Mouse (Mus musculus) heart, embryonic 11.5 days (tissue): ENCODE measurements around the gene Dhx37. TPM values are rescaled to one million over a fixed set of nuclear protein-coding genes. Genes with fewer than 3 reads are reported as not detected.

Source experiments
- ATAC-seq: fragments of 200-750 bp; cut with Nextera tagmentation; replicated peaks from 2 replicates; pipeline ENCODE4 v1.8.0; 2017; ENCODE audit warnings: moderate library complexity; ENCODE audit not compliant: insufficient number of reproducible peaks, low FRiP score, low TSS enrichment
- H3K27ac ChIP-seq: fragments of 300-500 bp; sonication (generic); 2 replicates; pipeline ENCODE4 v1.5.1; 2014; ENCODE audit warnings: mild to moderate bottlenecking, low read depth, low read length
- H3K27me3 ChIP-seq: fragments of 300-500 bp; sonication (generic); 2 replicates; pipeline ENCODE4 v1.6.1; 2014; ENCODE audit warnings: mild to moderate bottlenecking, low read length, mixed read lengths; ENCODE audit not compliant: control insufficient read depth, insufficient read depth
- H3K36me3 ChIP-seq: fragments of 300-500 bp; sonication (generic); 2 replicates; pipeline ENCODE4 v1.6.1; 2014; ENCODE audit warnings: mild to moderate bottlenecking, low read length, moderate library complexity, mixed read lengths; ENCODE audit not compliant: control insufficient read depth, insufficient read depth
- H3K4me1 ChIP-seq: fragments of 300-500 bp; sonication (generic); 2 replicates; pipeline ENCODE4 v1.6.1; 2014; ENCODE audit warnings: low read length; ENCODE audit not compliant: control insufficient read depth, insufficient read depth
- H3K4me2 ChIP-seq: fragments of 300-500 bp; sonication (generic); 2 replicates; pipeline ENCODE4 v1.6.1; 2014; ENCODE audit warnings: mild to moderate bottlenecking, moderate library complexity
- H3K4me3 ChIP-seq: fragments of 300-500 bp; sonication (generic); 2 replicates; pipeline ENCODE4 v1.5.1; 2014; ENCODE audit warnings: low read depth, low read length
- H3K9ac ChIP-seq: fragments of 300-500 bp; sonication (generic); 2 replicates; pipeline ENCODE4 v1.6.1; 2014; ENCODE audit warnings: mild to moderate bottlenecking, low read depth, low read length, moderate library complexity
- H3K9me3 ChIP-seq: fragments of 300-500 bp; sonication (generic); replicated peaks from 2 replicates; pipeline ENCODE4 v1.6.1; 2016; ENCODE audit warnings: low read length; ENCODE audit not compliant: control insufficient read depth
- WGBS: fragments of 180-500 bp; shearing (Covaris S2); extraction: QIAGEN DNeasy Blood & Tissue Kit; methylation state at CpG from one replicate; pipeline ENCODE4 v1.1.7; 2014; ENCODE audit not compliant: insufficient replicate concordance; 5-methylcytosine and 5-hydroxymethylcytosine counted together
- polyA plus RNA-seq: library from polyadenylated mRNA; unstranded; fragments of >200 nt; fragmentation: Nextera tagmentation; extraction: Ambion mirVana; gene quantifications from 2 replicates; pipeline ENCODE4 v1.2.1, GENCODE M21; 2014

Dhx37 gene
- polyA plus RNA-seq, 1 experiment from 2014 or later, result 10.6 TPM

DNA sequence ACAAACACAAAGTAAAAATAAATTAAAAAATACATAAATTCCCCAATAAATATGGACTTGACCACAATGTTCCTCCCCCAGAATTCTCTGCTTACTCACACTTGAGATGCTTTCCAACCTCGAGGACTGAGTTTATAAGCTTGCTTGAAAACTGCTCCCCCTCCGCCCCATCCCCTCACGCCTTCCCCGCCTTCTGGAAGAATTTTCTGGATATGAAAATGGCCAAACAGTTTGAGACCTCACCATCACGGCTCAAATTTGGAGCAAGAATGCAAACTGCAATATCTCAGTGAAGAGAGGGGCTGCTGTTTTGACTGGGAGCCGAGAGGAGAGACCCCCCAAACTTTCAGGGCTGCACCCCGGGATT lies 29.4 kb downstream of the Dhx37 start:
- ATAC-seq, result no peak

DNA sequence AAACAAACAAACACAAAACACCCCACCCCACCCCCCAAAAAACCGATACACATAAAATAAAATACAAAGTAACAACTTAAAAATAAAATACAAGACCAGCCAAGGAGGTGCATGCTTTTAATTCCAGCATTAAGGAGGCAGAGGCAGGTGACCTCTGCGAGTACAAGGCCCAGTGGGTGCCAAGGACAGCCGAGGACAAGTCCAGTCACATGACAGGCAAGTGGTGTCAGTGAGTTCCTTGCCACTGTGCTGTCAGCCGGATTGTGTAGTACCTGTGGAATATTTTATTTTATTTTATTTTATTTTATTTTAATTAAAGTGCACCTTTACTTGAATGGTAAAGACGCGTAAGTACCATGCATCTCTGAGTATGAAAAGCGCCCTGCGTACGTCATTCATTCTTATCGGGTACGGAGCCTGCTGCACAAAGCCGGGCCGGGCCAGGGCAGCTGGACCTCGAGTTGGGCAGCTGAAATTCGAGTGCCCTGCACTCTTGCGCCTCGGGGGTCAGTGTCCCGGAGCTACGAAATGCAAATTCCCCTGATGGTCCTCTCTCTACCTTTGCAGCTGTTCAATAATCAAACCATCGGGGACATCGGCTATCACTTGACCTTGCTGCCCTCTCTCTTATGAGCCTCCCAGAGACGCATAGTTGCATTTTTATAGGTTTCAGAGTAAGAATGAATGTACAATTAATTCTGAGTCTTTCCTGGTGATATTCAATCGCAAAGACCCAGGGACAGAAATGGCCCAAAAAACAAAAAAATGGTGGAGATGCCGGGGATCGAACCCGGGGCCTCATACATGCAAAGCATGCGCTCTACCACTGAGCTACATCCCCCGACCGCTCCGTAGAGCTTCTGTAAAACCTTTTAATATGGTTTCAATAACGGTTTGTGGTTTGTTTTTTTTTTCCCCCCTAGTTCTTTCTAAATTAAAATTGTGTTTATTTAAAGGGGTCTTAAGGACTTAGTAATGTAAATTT lies 30.1 kb downstream of the Dhx37 start:
- no peaks in the 10 kb centered on the region for H3K9me3 ChIP-seq
- no peaks in the 10 kb centered on the region for H3K27me3 ChIP-seq
- peak overlapping the region; percentile 32; the same call in 1 of the 2 replicates for H3K27ac ChIP-seq
- ATAC-seq, result 0 out of 2 replicates have a peak, but pooled peaks have one; percentile 23
- peaks cover 4% of the 10 kb centered on the region for H3K4me1 ChIP-seq
- peak overlapping the region; percentile 47 for H3K4me3 ChIP-seq
- peak overlapping the region; percentile 44; the same call in 1 of the 2 replicates for H3K9ac ChIP-seq
- H3K4me2 ChIP-seq, result peak overlapping the region; percentile 68
- 11% methylated on average over 31 of the region's 31 CpGs for WGBS
- no peaks in the 10 kb centered on the region for H3K36me3 ChIP-seq

More for the DNA sequence above, 29.4 kb downstream of the Dhx37 start:
- peak overlapping the region; percentile 69 for H3K9ac ChIP-seq
- WGBS, result 4% methylated on average over 7 of the region's 7 CpGs
- peak overlapping the region; percentile 84 for H3K27ac ChIP-seq
- no peaks in the 10 kb centered on the region for H3K9me3 ChIP-seq
- H3K4me1 ChIP-seq, result peaks cover 4% of the 10 kb centered on the region
- no peaks in the 10 kb centered on the region for H3K27me3 ChIP-seq
- H3K36me3 ChIP-seq, result no peaks in the 10 kb centered on the region
- H3K4me2 ChIP-seq, result peak overlapping the region; percentile 85
- peak overlapping the region; percentile 70 for H3K4me3 ChIP-seq

DNA sequence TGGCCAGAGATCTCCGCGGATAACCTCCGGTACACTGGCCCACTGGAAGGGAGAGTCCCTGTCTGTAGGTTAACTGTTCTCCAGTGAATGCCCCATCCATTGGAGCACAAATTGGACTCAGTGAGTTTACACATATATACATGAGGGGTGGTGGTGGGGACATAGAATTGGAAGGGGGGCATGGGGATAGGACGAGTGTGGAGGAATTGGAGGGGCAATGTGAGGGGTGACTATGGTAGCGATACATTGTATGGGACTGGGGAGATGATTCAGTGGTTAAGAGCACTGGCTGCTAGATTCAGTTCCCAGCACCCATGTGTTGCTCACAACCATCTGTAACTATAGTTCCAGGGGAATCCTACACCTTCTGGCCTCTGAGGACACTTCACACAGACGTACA lies 30.9 kb downstream of the Dhx37 start:
- no peaks in the 10 kb centered on the region for H3K27me3 ChIP-seq
- H3K4me1 ChIP-seq, result peaks cover 4% of the 10 kb centered on the region
- no peak overlapping the region for H3K4me3 ChIP-seq
- no peak overlapping the region for H3K27ac ChIP-seq
- ATAC-seq, result no peak
- no peaks in the 10 kb centered on the region for H3K36me3 ChIP-seq
- no peak overlapping the region for H3K4me2 ChIP-seq
- WGBS, result 48% methylated on average over 6 of the region's 6 CpGs
- no peaks in the 10 kb centered on the region for H3K9me3 ChIP-seq
- no peak overlapping the region for H3K9ac ChIP-seq

DNA sequence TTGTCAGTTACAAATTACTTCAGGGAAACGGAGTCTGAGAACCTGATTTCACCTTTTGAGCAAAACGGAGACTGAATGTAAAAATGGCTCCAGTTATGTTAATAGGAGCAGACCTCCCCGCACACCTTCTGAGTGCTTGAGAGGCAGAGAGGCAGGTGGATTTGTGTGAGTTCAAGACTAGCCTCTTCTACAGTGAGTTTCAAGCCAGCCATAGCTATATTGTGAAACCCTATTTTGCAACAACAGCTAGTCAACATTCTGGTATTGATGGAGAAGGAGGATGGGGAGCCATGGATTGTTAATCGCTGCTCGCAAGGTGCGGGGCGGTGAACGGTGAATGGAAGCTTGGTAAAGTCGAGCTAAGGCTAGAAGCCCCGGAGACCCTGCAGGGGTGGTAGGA lies 31.4 kb downstream of the Dhx37 start:
- no peak for ATAC-seq
- Histone ChIP-seq H3K27me3 (no peaks in the 10 kb centered on the region), H3K36me3 (no peaks in the 10 kb centered on the region), H3K9ac (no peak overlapping the region), H3K4me1 (peaks cover 4% of the 10 kb centered on the region), H3K9me3 (no peaks in the 10 kb centered on the region), H3K4me2 (no peak overlapping the region; the same call in 1 of the 2 replicates), H3K4me3 (no peak overlapping the region), H3K27ac (no peak overlapping the region)
- WGBS, result 56% methylated on average over 10 of the region's 10 CpGs

DNA sequence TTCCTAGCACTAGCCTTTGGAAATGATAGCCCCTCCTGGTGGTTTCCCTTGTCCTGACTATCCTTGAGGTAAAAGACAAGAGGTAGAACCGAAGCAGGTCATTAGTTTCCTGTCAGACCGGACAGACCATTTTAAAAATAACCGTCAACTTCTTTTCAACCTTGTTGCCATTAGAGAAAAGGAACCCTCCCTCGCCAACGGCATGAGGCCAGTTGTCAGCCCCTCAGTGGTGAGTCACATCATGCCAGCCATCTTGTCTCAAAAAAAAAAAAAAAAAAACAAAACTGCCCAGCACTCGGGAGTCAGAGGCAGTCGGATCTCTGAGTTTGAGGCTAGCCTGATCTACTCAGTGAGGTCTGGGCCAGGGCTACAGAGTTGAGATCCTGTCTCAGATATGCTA lies 33.0 kb downstream of the Dhx37 start:
- no peak overlapping the region for H3K4me2 ChIP-seq
- no peaks in the 10 kb centered on the region for H3K4me1 ChIP-seq
- ATAC-seq, result no peak
- H3K4me3 ChIP-seq, result no peak overlapping the region
- 45% methylated on average over 7 of the region's 7 CpGs for WGBS
- no peaks in the 10 kb centered on the region for H3K27me3 ChIP-seq
- H3K27ac ChIP-seq, result no peak overlapping the region
- H3K9ac ChIP-seq, result no peak overlapping the region
- H3K36me3 ChIP-seq, result no peaks in the 10 kb centered on the region
- H3K9me3 ChIP-seq, result no peaks in the 10 kb centered on the region

DNA sequence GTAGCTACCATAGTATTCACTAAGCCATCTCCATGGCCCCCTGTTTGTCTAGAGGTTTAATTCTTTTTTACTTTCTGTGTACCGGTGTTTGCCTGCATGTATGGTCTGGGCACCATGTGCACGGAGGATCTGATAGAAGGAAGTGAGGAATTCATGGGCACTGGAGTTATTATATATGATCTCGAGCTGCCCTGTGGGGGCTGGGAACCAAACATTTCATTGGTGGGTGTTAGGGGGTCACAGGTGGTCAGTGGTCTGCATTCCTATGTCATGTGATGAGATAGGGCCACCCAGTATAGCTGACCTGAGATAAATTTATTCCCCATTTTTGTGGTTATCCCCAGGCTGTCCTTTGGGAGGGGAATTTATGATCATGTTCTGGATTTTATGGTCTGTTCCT lies 38.9 kb downstream of the Dhx37 start:
- Histone ChIP-seq H3K4me2 (peak overlapping the region; percentile 65), H3K36me3 (no peaks in the 10 kb centered on the region), H3K27me3 (no peaks in the 10 kb centered on the region), H3K27ac (peak overlapping the region; percentile 99), H3K9me3 (no peaks in the 10 kb centered on the region), H3K4me1 (peaks cover 30% of the 10 kb centered on the region), H3K9ac (no peak overlapping the region), H3K4me3 (no peak overlapping the region)
- WGBS, result 73% methylated on average over 3 of the region's 3 CpGs
- ATAC-seq, result no peak

DNA sequence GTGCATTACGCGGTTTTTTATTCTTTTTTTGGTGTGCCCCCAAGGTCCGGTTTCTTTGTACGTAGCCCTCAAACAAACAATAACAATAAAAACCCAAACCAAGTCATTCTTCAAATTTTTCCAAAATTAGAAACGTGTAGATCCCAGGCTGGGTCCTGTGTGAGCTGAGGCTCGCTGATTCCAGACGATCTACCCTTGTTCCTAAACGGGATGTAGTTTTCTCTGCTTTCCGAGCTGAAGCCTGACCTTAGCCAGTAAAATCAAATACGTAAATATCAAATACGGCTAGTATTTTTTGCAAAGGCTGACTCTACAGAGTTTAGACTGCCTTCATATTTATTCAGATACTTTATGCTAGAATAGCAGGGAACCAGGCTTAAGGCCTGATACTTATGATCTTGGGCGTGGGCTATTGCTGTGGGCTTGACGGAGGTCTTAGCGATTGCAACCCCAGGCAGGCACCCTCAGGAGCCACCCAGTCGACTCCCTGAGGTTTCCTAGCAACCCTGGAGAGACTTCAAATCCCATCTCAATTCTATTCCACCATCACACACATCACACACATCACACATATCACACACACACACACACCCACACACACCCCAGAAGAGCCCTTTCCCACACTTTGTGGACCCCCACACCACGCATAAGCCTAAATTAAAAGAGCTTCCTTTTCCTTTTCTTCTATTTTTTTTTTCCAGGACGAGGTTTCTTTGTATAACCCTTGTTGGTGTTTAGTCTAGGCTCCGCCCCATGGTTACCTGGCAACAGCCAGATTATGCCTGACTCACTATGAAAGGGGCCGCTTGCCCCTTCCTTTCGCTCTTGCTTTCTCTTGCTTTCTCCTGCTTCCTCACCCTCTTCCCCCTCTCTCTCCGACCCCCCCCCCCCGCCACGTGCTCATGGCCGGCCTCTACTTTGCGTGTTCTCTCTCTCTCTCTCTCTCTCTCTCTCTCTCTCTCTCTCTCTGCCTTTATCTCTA lies 40.0 kb downstream of the Dhx37 start:
- peaks cover 30% of the 10 kb centered on the region for H3K4me1 ChIP-seq
- H3K9me3 ChIP-seq, result no peaks in the 10 kb centered on the region
- H3K36me3 ChIP-seq, result no peaks in the 10 kb centered on the region
- no peak for ATAC-seq
- 18% methylated on average over 23 of the region's 25 CpGs for WGBS
- H3K9ac ChIP-seq, result peak overlapping the region; percentile 74
- peak overlapping the region; percentile 65 for H3K4me2 ChIP-seq
- H3K27ac ChIP-seq, result peak overlapping the region; percentile 99
- H3K27me3 ChIP-seq, result no peaks in the 10 kb centered on the region
- H3K4me3 ChIP-seq, result peak overlapping the region; percentile 39

DNA sequence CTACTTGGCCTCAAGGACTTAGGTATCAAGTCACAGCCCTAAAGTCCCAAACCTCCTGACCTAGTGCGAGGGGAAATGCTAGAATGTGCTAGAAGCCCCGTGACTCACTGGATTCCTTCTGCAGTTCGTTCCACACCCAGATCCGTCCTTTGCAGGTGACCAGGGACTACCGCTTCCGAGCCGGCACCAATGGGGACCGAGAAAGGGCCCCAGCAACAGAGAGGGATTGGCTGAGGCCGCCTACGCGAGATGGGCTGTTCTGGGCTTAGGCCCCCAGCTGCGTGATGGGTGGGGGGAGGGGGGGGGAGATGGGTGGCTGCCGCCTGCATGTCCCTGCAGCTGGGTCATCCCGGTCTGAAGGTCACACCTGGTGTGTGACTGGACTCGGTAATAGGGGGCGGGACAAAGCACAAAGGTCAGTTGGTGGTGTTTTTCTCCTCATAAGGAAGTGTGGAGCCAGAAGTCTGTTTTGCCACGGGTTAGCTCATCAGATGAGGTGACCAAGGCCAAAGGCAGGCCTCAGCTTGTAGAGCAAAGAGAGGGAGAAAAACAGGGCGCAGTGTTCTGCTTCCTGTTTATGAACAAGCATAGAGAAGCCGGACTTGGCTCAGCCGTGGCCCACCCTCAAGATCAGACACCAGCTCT lies 40.8 kb downstream of the Dhx37 start:
- ATAC-seq, result peak; percentile 92
- Histone ChIP-seq H3K36me3 (no peaks in the 10 kb centered on the region), H3K9me3 (no peaks in the 10 kb centered on the region), H3K4me1 (peaks cover 34% of the 10 kb centered on the region), H3K27ac (peak overlapping the region; percentile 99), H3K27me3 (no peaks in the 10 kb centered on the region), H3K4me2 (peak overlapping the region; percentile 65), H3K4me3 (peak overlapping the region; percentile 39), H3K9ac (peak overlapping the region; percentile 74)
- under 1% methylated on average over 20 of the region's 20 CpGs for WGBS
